Mouse (Mus musculus) small intestine, adult 2 months (tissue): Measurements from ENCODE around the gene Glis3. TPM values are rescaled to one million over a fixed set of nuclear protein-coding genes. Genes with fewer than 3 reads are reported as not detected.
A peak's percentile ranks its signal among the peaks of the same experiment; 100 is the strongest.

Experiments used
- H3K27ac ChIP-seq: fragments of 200-500 bp; 2 replicates; pipeline ENCODE4 v1.5.1; 2012; ENCODE audit warnings: low read depth, low read length, control low read depth, inconsistent platforms; ENCODE audit not compliant: insufficient read depth
- H3K27me3 ChIP-seq: fragments of 200-500 bp; 2 replicates; pipeline ENCODE4 v1.6.1; 2012; ENCODE audit warnings: mild to moderate bottlenecking, moderate library complexity, low read length, inconsistent platforms; ENCODE audit not compliant: control insufficient read depth, insufficient read depth
- H3K36me3 ChIP-seq: fragments of 200-500 bp; 2 replicates; pipeline ENCODE4 v1.6.1; 2012; ENCODE audit warnings: mild to moderate bottlenecking, low read length, control low read depth, inconsistent platforms; ENCODE audit not compliant: control insufficient read depth, insufficient read depth
- H3K4me1 ChIP-seq: fragments of 200-500 bp; 2 replicates; pipeline ENCODE4 v1.6.1; 2012; ENCODE audit warnings: low read length, inconsistent platforms, mixed read lengths; ENCODE audit not compliant: control insufficient read depth, insufficient read depth, insufficient read length
- H3K4me3 ChIP-seq: fragments of 200-500 bp; 2 replicates; pipeline ENCODE4 v1.5.1; 2012; ENCODE audit warnings: low read depth, mild to moderate bottlenecking, control low read depth, inconsistent platforms, low read length, moderate library complexity
- CTCF ChIP-seq: fragments of 200-500 bp; IDR thresholded peaks from 2 replicates; pipeline ENCODE4 v1.5.1; 2012; ENCODE audit warnings: low read depth, mild to moderate bottlenecking, control low read depth, inconsistent platforms, low read length, moderate library complexity, mixed read lengths; ENCODE audit not compliant: insufficient replicate concordance, insufficient read length; ENCODE audit errors: extremely low read depth
- POLR2A ChIP-seq: fragments of 200-500 bp; IDR thresholded peaks from 2 replicates; pipeline ENCODE4 v1.6.1; 2012; ENCODE audit warnings: low read depth, mild to moderate bottlenecking, control low read depth, inconsistent platforms, low read length, moderate library complexity
- WGBS: fragments of 180-500 bp; shearing (Covaris S2); methylation state at CpG from one replicate; pipeline ENCODE4 v1.1.7; 2018; 5-methylcytosine and 5-hydroxymethylcytosine counted together
- polyA plus RNA-seq: library from polyadenylated mRNA; depleted of rRNA; stranded (reverse); fragments of >200 nt; gene quantifications from 2 replicates; pipeline ENCODE4 v1.2.3, GENCODE M21; 2012

The Glis3 gene
- polyA plus RNA-seq, 1 experiment = 1.6 TPM

DNA sequence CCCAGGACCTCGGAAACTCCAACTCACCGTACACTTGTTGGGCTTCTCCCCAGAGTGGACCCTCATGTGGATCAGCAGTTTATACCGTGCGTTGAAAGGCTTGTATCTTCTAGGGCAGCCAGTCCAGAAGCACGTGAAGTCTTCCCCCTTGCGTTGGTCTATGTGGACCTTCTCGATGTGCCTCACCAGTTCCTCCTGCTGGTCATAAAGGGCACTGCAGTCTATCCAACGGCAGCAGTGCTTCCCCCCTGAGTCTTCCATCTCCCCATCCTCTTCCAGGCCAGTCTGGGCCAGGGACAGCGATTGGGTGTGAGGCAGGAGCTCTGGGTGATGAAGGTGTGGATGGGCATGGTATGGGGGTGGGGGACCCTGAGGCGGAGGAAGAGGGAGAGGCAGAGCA lies 149.0 kb downstream of the Glis3 start:
- H3K27ac ChIP-seq = no peak overlapping the region
- no peaks in the 10 kb centered on the region for H3K4me1 ChIP-seq
- H3K36me3 ChIP-seq = no peaks in the 10 kb centered on the region
- 52% methylated on average over 10 of the region's 10 CpGs for WGBS
- no peaks in the 10 kb centered on the region for H3K27me3 ChIP-seq
- no peak overlapping the region for H3K4me3 ChIP-seq
- TF ChIP-seq CTCF (peak; percentile 84; the same call in 1 of the 2 replicates), POLR2A (no peak)

GRCm38 (mm10) chr19:28529006-28529405 lies 150.9 kb downstream of the Glis3 start:
- WGBS = 93% methylated on average over 13 of the region's 13 CpGs
- H3K4me3 ChIP-seq = no peak overlapping the region

GRCm38 (mm10) chr19:28527446-28527845 lies 152.4 kb downstream of the Glis3 start:
- no peak overlapping the region for H3K27ac ChIP-seq
- WGBS = 59% methylated on average over 5 of the region's 5 CpGs
- H3K4me1 ChIP-seq = no peaks in the 10 kb centered on the region
- no peak for TF ChIP-seq CTCF
- no peak for TF ChIP-seq POLR2A
- H3K4me3 ChIP-seq = no peak overlapping the region
- H3K36me3 ChIP-seq = no peaks in the 10 kb centered on the region
- H3K27me3 ChIP-seq = no peaks in the 10 kb centered on the region

More at GRCm38 (mm10) chr19:28529006-28529405, 150.9 kb downstream of the Glis3 start:
- no peak for TF ChIP-seq CTCF
- no peak for TF ChIP-seq POLR2A
- Histone ChIP-seq H3K27me3 (no peaks in the 10 kb centered on the region), H3K27ac (no peak overlapping the region), H3K4me1 (no peaks in the 10 kb centered on the region), H3K36me3 (no peaks in the 10 kb centered on the region)

DNA sequence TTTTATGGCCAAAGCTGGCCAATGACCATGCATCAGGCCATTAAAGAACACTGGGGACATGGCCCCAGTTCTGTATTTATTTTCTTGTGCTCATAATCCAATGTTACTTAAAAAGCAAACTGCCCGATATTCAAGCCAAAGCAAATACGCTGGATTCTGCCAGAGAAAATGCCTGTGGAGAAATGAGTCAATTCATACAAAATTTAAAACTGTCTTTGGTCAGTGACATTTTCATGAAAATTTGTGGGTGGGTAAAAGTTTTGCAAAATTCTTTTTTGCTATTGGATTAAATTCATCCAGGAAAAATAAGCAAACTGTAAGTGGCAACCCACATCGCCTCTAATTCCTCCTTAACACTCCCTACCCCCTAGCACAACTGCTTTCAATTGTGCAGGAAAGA lies 154.5 kb downstream of the Glis3 start:
- 94% methylated on average over 3 of the region's 3 CpGs for WGBS
- H3K27ac ChIP-seq = no peak overlapping the region
- TF ChIP-seq CTCF = no peak
- TF ChIP-seq POLR2A = no peak
- no peaks in the 10 kb centered on the region for H3K36me3 ChIP-seq
- H3K4me1 ChIP-seq = no peaks in the 10 kb centered on the region
- no peaks in the 10 kb centered on the region for H3K27me3 ChIP-seq
- no peak overlapping the region for H3K4me3 ChIP-seq

GRCm38 (mm10) chr19:28522289-28522688 lies 157.6 kb downstream of the Glis3 start:
- peaks cover 5% of the 10 kb centered on the region; the same call in 1 of the 2 replicates for H3K4me1 ChIP-seq
- H3K27ac ChIP-seq = no peak overlapping the region
- 66% methylated on average over 3 of the region's 3 CpGs for WGBS
- H3K36me3 ChIP-seq = no peaks in the 10 kb centered on the region
- TF ChIP-seq POLR2A (no peak), CTCF (no peak)
- no peaks in the 10 kb centered on the region for H3K27me3 ChIP-seq
- H3K4me3 ChIP-seq = no peak overlapping the region

DNA sequence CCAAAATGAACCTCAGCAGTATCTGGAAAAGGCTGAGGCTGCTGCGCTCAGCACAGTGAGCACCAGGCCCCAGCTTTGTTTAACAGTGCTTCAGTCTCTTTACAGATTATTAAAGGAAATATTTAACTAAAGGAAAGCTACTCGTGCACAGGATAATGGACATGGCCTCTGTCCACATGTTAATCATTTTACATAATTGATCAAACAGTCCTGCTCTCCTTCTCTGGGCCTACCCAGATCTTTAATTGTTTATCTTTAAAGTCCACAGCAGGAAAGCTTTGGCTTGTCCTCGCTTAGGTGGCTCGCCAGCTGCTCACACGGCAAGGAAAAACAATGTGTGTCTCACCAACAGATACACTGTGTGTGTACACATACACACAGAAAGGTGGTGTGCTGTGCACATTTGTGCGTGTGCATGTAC lies 159.1 kb downstream of the Glis3 start:
- H3K4me1 ChIP-seq = peaks cover 5% of the 10 kb centered on the region; the same call in 1 of the 2 replicates
- no peaks in the 10 kb centered on the region for H3K27me3 ChIP-seq
- H3K4me3 ChIP-seq = no peak overlapping the region
- no peaks in the 10 kb centered on the region for H3K36me3 ChIP-seq
- no peak for TF ChIP-seq CTCF
- no peak for TF ChIP-seq POLR2A
- WGBS = 33% methylated on average over 6 of the region's 6 CpGs
- H3K27ac ChIP-seq = no peak overlapping the region

DNA sequence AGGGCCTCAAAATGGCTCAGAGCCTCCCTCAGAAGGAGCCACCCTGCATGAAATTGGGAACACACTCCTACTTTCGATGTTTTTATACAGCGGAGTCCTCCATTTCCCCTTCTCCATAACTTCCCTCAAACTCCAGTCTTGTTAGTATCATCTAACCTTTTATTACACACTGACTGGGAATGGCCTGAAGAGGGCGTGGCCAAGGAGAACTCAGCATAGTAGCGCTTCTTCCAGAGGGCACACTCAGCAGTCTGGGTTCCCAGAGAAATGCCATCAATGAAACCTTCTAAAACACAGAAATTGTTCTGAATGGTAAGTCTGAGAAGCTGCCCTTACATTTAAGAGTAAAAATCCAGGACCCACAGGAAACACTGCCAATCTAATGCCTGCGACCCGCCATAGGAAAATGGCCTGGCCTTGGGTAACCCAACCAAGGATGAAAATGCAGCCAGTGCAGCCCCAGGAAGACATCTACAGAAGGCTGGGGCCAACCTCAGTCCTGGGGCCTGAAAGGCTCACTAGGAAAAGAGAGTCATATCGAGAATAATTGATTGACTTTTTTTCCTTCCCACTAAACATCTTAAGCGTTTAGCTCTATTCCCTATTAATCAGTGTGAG lies 159.6 kb downstream of the Glis3 start:
- TF ChIP-seq POLR2A (no peak), CTCF (no peak; the same call in 1 of the 2 replicates)
- peaks cover 5% of the 10 kb centered on the region; the same call in 1 of the 2 replicates for H3K4me1 ChIP-seq
- no peaks in the 10 kb centered on the region for H3K36me3 ChIP-seq
- no peak overlapping the region for H3K27ac ChIP-seq
- H3K4me3 ChIP-seq = no peak overlapping the region
- no peaks in the 10 kb centered on the region for H3K27me3 ChIP-seq
- WGBS = 45% methylated on average over 8 of the region's 8 CpGs

DNA sequence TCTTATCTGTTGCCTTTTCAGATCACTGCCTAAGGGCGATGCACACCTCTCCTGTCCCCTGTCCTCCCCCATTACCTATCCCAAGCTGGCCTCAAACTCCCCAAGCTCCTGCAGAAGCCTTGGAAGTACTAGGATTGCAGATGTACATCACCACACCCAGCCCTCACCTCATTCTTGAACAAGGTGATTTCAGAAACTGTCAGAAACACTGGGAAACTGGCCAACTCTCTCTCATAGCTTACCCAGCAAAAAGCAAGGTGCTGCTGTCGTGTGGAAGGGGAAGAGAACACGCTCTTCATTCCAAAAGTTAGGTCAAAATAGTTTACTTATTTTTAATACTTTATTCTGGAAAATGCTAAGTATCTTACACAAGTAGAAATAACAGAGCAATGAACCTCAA lies 160.6 kb downstream of the Glis3 start:
- WGBS = 26% methylated on average over 3 of the region's 3 CpGs
- H3K36me3 ChIP-seq = no peaks in the 10 kb centered on the region
- TF ChIP-seq POLR2A (no peak), CTCF (no peak)
- no peak overlapping the region for H3K4me3 ChIP-seq
- H3K4me1 ChIP-seq = peaks cover 5% of the 10 kb centered on the region; the same call in 1 of the 2 replicates
- no peak overlapping the region for H3K27ac ChIP-seq
- H3K27me3 ChIP-seq = no peaks in the 10 kb centered on the region
